Mouse (Mus musculus) frontal cortex, adult (tissue): ENCODE measurements at regions not wholly inside any gene's neighbourhood (a gene's known extent, or its start where the extent isn't known, plus 50 kb on each side); places are given as distances from the start of the nearest gene placed in this dataset.
"Not testable (repeated sequence)": the region's sequence is repeated elsewhere in the genome, so short reads cannot be mapped to it uniquely, and the experiment has no call there.

ENCODE experiments used
- ATAC-seq: cut with Nextera tagmentation; 2 replicates; pipeline ENCODE4 v1.9.2; 2017; ENCODE audit warnings: mild to moderate bottlenecking, moderate library complexity, mixed read lengths; ENCODE audit not compliant: low TSS enrichment

- not testable (repeated sequence) for ATAC-seq
These were observed 206.7 kb downstream of the Diras2 start for GRCm38 (mm10) chr13:52324378-52324777.

- not testable (repeated sequence) for ATAC-seq
These were observed 205.4 kb downstream of the Diras2 start for GRCm38 (mm10) chr13:52325647-52326046.

DNA sequence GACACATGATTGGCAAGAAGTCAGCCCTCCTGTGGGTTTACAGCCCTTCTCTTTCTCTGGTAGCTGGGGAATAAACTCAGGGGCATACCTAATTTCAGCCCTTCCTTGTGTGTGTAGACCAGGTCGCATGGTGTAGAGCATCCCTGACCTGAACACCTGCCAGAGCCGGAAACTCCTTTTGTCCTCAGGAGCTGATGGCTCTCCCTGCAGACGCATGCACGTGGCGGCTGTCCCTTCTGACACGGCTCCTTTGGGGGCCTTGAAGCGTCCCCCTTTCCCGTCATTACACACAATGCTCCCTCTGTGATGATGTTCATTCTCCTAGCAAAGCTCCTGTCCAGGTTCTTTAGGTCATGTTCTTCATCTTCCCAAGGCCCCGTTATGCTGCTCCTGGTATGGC, 203.3 kb downstream of the Diras2 start:
- ATAC-seq, result no peak

DNA sequence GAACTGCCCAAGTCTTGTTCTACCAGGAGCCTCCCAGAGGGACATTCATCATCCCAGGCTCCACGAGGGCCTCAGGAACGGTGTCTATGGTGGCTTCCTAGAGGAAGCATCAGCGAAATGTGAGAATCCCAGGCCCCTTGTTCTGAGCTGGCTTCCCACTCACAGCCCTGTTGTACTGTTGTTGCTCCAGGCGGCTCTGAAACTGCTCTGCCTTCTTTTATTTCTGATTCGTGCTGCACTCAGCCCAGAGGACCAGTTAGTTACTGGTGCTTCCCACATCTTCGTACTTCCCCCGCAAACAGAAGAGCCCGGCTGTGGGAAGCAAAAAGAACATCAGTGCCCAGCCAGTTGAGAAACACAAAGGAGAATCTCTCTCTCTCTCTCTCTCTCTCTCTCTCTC, 202.3 kb downstream of the Diras2 start:
- ATAC-seq, result peak; percentile 88

DNA sequence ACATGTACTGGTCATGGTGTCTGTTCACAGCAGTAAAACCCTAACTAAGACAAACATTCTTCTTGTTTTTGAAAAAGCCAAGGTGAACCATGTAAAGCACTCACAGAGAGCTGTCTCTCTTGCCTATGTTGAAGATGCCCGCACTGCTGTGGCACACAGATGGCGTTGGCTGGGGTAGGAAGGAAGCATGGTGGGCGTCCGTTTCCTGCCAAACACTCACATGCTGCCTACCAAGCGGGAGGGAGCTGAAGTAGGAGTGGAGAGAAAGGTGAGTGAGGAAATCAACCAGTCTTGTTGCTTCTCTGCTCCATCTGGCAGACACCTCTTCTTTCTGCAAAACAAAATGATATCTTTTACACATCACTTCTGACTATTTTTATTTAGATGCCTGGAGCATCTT, 200.0 kb downstream of the Diras2 start:
- peak; percentile 58 for ATAC-seq

DNA sequence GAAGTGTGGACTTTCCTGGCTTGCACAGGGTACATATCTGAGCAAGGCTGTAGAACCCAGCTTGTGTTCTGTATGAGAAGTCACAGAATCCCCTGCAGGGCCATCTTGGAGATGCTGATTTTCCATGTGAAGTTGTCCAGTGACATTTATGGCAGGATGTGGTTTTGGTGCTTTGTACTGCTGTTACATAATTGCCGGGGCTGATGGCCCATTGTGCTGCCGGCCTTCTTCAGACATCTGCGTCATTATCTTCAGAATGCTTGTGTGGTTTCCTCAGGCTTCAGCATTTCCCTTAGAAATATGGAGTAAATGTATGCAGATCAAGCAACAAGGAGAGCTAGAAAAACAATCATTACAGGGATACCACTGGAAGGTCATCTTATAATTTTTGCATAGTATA, 196.1 kb downstream of the Diras2 start:
- no peak for ATAC-seq

DNA sequence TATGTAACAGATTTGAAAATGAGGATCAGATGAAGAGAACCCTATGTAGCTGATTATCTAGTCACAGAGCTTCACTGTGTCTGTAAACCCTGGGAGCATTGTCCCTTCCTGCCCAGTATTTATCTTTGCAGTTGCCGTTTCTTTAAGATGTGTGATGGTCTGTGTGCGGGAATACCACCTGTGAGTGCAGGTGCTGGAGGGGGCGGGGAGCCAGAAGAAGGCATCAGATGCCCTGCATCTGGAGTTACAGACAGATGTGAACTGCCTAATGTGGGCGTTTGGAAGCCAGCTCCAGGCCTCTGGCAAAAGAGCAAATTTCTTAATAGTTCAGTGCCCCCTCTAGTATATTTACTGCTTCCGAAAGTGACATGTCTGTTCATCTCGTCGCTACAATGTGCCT, 193.1 kb downstream of the Diras2 start:
- no peak for ATAC-seq

DNA sequence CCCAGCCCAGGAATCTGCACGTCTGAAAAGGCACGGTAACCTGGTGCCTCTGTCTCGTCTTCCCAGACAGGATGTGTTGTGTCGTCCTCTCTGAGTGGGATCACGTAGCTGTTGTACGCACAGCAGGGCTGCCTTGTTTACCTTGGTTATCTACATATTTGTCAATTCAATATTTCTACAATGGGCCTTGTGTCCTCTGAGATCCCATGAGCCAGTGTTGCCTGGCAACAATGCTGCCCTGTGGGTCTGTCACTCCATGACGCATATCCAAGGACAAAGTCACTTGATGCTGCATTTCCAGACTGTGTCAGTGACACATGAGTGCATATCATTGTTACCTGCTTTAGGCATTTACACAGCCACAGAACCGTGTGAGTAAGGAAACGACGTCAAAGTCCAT, 191.9 kb downstream of the Diras2 start:
- ATAC-seq, result no peak

- no peak for ATAC-seq
These were observed 189.1 kb downstream of the Diras2 start for GRCm38 (mm10) chr13:52341981-52342380.

- ATAC-seq, result no peak
These were observed 186.7 kb downstream of the Diras2 start for GRCm38 (mm10) chr13:52344383-52344782.

- no peak for ATAC-seq
These were observed 186.2 kb downstream of the Diras2 start for GRCm38 (mm10) chr13:52344853-52345252.

- ATAC-seq, result peak; percentile 86
These were observed 185.6 kb downstream of the Diras2 start for GRCm38 (mm10) chr13:52345375-52346026.

GRCm38 (mm10) chr13:52346027-52346375, 185.1 kb downstream of the Diras2 start:
- ATAC-seq, result peak; percentile 82

DNA sequence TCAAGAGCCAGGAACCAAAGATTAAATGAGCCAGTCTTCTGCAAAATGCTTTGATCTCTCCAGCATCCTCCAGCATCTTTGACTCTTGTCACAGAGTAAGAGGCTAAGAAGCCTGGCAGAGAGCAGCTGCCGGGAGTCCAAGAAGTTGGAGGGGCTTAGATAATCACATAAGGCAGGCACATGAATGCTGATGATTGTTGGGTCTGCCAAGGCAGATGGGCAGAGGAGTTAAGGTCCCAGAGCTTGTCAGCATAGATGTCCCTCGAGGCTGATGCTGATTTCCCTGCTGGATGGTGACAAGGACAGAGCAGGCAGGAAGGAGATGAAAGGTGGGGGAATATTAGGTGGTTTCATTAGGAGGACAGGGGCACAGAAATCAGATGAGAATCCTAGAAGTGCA, 183.4 kb downstream of the Diras2 start:
- ATAC-seq, result no peak

DNA sequence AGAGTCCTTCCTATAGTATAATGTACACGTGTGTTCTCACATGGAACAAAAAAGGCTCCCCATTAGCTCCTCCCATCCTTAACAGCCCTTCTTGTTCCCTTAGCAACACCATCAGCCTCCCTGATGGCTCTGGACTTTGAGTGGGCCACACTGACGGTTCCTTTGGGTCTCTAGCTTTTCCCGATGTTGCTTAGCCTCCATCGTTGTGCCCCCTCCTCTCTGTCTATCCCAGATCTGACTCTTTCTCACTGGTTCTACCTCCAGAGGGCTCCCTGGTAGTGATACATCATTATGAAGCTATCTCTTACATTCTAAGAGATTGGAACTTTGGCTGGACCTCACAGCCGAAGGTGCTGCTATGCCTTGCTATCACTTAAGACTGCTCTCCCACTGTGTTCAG, 181.5 kb downstream of the Diras2 start:
- no peak for ATAC-seq

DNA sequence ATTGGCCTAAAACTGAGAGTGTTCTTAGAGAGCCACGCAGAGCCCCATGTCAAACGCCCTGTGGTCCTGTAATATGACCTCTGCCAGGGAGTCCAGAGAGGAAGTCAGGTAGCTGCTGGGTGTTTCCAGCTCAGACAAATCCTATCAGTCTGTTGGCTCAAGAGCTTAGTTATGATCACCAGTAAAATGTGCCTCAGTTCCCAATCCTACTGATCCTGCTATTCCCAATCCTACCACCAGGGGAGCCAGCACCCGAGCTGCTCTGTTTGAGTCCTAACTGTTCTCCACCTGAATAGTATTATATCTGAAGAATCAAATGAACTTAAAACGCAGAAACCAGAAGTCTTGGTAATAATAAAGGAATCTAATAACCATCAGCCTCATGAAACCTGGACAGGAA, 178.5 kb downstream of the Diras2 start:
- peak; percentile 31; the same call in 1 of the 2 replicates for ATAC-seq

GRCm38 (mm10) chr13:52353437-52353836, 177.6 kb downstream of the Diras2 start:
- no peak for ATAC-seq

GRCm38 (mm10) chr13:52353966-52354365, 177.1 kb downstream of the Diras2 start:
- no peak for ATAC-seq

- ATAC-seq, result not testable (repeated sequence)
These were observed 175.2 kb downstream of the Diras2 start for GRCm38 (mm10) chr13:52355921-52356320.

GRCm38 (mm10) chr13:52359332-52359731, 171.7 kb downstream of the Diras2 start:
- ATAC-seq, result not testable (repeated sequence)

GRCm38 (mm10) chr13:52361177-52361846, 169.8 kb downstream of the Diras2 start:
- ATAC-seq, result 0 out of 2 replicates have a peak, but pooled peaks have one; percentile 41

DNA sequence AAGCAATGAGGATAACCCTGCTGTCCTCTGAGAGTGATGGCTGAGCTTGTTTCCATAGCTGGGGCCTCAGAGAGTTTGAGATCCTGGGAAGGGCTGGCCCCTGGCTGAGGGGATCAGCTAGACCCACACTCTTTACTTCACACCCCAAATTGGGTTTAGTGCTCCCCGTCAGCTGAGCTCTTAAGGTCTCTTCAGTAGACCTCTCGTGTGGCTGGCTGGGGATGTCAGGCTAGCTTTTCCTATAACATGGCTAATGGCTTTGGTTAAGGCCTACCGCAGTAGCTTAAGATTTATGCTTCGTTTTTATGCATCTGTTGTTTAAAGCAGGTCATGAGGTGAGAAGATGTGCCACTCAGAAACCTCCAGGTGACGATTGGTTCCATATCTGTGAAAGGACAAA, 168.8 kb downstream of the Diras2 start:
- no peak for ATAC-seq

GRCm38 (mm10) chr13:52369851-52370250, 161.2 kb downstream of the Diras2 start:
- no peak for ATAC-seq

DNA sequence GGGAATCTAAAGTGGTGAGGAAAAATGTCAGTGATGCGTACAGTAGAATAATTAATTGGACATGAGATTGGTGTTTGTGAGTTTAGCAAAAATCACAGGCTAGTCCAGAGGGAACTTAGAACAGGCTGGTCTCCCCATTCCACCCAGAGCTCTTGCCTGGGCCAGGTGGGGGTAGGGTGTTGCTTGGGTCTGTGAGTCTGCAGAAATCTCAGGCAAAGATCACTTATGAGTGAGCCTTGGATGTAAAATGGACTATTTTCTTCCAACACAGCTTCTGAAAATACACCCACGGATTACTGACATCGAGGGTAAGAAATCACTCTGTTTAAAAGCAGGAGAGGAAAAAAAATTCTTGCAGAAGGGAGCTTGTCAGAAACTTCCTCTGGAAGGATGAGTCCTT, 159.1 kb downstream of the Diras2 start:
- ATAC-seq, result peak; percentile 52; the same call in 1 of the 2 replicates
